Mouse (Mus musculus): ENCODE results near the gene Mcm10.

Gene Mcm10

DNA sequence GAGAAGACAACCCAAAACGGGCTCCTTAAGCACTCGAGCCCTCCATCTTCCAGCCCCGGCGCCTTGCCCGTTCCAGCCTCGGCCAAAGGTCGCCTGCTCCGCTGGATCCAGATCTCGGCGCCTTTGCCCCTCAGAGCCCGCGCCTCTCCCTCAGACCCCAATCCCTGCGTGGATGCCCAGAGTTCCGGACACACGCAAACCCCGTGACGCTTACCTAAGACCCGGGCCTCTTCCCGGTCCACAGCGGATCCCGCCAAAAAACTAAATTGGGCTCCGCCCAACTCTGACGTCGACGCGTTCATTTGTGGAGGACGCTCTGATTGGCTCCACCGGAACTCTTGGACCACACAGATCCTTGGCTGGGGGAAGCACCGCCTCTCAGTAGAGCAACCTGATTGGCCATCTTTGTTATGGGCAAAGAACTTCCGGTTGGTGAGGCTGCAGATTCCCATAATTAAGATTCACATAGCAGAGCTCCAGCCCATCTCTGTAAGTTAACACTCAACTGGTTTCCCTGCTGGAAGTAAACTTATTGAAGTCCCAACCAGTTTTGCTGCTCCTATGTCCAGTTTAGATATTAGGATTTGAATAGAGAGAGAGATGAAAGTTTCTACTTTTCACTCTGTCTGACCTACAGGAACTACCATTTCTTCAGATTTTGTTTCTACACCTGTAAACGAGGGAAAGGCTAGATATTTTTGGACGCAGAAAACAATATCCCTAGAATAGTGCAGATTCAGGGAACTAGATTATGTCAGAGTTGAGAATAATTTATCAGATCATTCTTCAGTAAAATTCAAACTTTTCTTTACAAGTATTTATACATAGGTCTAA, at the start of gene Mcm10:
TSS of gene Mcm10 (minus strand) at position 301 of the 834 bp plus-strand sequence.
- DNase-seq (ENCODE audit: low read depth, low spot score) = peak; percentile 96

DNA sequence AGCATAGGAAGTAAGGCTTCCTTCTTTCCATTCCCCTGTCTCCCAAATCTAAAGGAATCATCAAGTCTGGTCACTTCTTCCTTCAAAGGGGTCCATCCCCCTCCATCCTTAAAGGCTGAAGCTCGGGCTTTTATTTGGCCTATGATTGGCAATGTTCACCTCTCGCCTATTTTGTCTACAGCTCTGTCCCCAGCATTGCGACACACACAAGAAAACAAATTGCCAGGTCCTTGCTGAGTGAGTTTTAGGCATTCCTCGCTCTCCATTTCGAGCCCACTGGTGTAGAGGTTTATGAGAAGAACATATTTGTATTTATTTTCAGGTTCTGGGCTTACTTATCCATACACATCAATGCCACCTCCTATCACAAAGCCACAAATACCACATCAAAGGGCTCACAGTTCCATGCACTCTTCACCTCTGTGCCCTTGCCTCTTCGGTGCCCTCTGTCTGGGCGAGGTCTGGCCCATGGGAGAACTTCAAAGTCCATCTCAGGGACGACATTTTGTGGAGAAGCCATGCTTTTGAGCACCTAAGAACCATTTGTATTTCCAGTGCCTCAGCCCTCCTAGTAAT, 48.6 kb upstream of the Mcm10 start:
- no peak for DNase-seq (ENCODE audit: low read depth, low spot score)

DNA sequence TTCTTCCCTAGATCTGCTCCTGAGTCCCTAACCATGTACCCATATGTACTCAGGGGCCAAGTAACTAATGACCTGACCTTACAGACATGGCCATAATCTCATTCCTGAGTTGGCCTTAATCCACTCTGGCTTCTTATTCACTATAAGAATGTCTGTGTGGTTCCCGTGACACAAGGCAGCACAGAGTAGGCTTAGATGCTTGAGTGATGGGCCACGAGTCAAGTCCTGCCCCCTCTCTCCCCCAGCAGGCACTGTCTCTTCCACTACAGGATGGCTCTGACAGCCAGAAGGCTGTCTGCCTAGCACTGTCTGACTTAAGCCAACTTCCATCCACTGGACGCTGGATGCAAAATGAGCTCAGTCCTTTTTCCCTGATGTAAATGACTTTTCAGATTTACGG, 47.4 kb upstream of the Mcm10 start:
- DNase-seq (ENCODE audit: low read depth, low spot score) = no peak

- no peak for DNase-seq (ENCODE audit: low read depth, low spot score)
These were observed 45.8 kb upstream of the Mcm10 start for GRCm38 (mm10) chr2:5058436-5058835.

DNA sequence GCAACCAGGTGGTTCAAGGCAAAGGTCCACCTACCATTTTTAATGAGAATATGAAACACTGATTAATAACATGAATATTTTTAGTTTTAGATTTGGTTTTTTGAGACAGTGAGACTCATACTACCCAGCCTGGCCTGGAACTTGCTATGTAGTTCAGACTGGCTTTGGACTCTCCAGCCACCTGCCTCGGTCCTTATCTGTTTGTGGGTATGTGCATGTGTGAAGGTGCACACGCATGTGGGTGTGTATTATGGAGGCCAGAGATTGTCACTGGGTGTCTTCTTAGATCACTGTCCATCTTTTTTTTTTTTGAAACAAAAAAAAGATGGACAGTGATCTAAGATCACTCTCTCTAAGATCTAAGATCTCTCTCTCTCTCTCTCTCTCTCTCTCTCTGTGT, 38.0 kb upstream of the Mcm10 start:
- DNase-seq (ENCODE audit: low read depth, low spot score) = no peak

DNA sequence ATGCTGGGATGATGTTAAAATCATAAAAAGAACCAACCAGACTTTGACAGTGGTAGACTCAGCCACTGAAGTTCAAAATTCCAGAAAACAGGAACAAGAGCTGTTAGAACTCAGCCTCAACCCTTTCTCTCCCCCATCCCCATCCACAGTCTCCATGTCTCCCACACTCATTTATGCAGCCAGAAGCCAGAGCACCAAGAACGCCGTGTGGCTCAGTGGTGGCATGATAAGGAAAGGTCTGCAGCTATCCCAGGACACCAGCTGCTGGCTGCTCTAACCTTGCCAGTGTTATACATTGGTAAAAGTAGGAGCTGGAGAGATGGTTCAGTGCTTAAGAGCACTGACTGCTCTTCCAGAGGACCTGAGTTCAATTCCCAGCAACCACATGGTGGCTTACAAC, 34.4 kb upstream of the Mcm10 start:
- DNase-seq (ENCODE audit: low read depth, low spot score) = no peak

DNA sequence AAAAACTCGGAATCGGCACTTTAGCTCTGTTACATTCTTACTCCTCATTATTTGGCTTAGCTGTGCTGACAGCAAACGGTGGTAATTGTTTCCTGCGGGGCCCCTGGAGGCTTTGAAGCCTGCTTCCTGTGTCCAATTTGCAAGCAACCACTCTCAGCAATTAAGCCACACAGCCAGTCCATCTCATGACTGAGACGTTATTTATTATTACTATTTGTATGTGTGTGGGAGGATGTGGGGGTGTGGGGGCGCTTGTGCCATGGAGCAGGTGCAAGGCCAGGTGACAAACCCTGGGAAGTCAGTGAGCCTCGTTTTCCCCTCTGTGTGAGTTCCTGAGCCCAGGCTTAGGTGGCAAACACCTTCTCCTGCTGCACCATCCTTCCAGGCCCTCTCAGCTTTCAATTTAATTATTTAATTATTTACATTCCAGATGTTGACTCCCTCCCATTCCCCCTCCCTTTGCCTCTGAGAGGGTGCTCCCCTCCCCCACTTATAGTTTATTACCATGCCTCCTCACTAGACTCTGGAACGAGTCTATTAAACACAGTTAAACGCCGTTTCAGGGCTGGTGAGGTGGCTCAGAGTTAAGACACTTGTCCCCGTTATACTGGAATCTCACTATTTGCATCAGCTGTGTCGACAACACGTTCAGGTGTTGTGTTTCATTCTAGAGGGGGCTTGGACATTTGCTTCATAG, 32.8 kb upstream of the Mcm10 start:
- DNase-seq (ENCODE audit: low read depth, low spot score) = peak; percentile 25

- no peak for DNase-seq (ENCODE audit: low read depth, low spot score)
These were observed 31.7 kb upstream of the Mcm10 start for GRCm38 (mm10) chr2:5044321-5044720.

- no peak for DNase-seq (ENCODE audit: low read depth, low spot score)
These were observed 30.8 kb upstream of the Mcm10 start for GRCm38 (mm10) chr2:5043476-5043761.

DNA sequence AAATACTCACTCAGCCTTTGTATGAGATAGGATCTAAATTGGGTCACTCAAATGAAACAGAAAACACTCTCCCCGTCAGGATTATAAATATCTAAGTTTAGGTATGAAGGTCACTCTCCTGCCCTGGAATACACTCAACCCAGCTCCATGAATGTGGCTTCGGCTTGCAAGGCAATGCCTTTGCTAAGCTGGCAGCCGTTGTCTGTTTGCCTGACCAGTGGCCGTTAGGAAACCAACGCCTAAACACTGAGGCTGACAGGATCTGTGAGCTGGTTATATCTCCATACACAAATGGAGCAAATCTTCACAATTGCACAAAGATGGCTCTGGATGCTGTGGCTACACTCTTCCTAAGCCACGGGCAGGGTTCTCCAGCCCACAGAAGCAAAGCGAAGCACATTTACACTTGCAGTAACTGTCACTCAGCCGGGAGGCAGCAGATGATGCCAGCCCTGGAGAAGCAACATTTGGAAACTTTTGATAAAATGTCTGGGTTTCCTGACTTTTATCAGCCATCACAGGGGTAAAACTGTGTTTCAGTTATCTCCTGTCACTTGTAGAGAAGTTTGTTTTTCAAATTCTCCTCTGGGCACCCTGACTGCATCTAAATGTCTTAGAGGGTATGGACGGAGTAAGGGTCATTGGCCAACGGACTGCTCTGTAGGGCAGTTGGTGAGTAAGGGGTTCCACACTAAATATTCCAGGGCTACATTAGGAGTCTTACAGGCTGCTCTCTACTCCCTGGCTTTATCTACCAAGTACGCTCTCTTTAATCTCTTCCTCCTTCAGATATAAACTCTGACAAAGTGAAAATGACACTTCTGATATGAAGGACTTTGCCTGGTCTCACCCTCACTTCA, 30.3 kb upstream of the Mcm10 start:
- no peak for DNase-seq (ENCODE audit: low read depth, low spot score)

DNA sequence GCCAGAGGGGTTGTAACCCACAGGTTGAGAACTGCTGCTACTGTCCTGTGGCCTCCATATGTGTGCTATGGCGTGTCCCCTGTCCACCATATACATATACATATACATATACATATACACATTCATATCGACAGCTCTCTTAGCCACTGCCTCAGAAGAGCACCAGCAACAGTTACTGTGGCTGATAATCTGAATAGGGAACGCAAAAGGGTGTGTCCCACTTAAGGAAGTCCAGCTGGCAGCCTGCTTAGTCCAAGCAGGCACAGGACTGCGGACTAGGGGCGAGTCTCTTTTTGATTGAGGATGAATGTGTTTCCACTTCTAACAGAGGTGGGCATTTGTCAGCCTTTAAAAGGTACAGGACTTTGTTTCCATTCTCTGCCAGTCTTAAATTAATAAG, 29.3 kb upstream of the Mcm10 start:
- no peak for DNase-seq (ENCODE audit: low read depth, low spot score)

DNA sequence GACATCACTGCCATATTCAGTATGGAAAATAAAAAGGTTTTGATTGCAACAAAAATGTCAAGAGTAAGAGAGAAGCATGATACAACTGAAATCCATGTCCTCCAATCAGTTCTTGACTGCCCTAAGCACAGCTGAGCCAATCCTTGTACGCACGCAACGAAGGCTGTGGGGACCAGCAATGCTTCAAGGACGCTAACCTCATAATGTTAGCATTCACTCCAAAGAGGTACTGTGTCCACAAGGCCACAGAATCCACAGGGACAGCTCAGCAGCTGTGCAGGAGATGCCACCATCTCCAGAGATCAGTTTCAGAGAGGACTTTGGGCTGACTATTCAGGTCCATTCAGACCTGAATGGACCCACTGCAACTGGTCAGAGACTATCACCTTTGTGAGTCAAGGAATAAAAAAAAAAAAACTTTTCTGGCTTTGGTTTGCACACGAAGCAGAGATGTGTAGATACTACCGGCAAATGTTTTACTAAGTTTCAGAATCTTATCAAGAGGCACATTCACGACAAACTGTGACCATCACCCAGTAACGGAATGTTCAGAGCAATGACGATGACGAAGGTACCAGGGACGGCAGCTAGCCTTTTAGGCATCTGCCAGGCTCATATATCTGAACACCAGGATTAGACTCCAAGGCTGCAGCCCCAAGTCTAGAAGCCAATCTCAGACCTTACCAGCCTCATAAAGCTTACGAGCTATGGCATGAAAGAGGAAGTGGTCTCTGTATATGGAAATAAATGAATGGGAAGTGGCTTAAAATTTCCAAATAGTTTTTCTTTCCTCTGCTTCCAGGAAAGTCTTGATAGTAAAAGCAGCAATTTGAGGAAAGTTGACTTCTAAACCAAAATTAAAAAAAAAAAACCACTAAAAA, 27.9 kb upstream of the Mcm10 start:
- no peak for DNase-seq (ENCODE audit: low read depth, low spot score)

GRCm38 (mm10) chr2:5039350-5040170, 27.0 kb upstream of the Mcm10 start:
- DNase-seq (ENCODE audit: low read depth, low spot score) = peak; percentile 48

- peak; percentile 92 for DNase-seq (ENCODE audit: low read depth, low spot score)
These were observed 25.7 kb upstream of the Mcm10 start for GRCm38 (mm10) chr2:5038320-5038719.

GRCm38 (mm10) chr2:5037390-5037789, 24.8 kb upstream of the Mcm10 start:
- DNase-seq (ENCODE audit: low read depth, low spot score) = peak; percentile 40

DNA sequence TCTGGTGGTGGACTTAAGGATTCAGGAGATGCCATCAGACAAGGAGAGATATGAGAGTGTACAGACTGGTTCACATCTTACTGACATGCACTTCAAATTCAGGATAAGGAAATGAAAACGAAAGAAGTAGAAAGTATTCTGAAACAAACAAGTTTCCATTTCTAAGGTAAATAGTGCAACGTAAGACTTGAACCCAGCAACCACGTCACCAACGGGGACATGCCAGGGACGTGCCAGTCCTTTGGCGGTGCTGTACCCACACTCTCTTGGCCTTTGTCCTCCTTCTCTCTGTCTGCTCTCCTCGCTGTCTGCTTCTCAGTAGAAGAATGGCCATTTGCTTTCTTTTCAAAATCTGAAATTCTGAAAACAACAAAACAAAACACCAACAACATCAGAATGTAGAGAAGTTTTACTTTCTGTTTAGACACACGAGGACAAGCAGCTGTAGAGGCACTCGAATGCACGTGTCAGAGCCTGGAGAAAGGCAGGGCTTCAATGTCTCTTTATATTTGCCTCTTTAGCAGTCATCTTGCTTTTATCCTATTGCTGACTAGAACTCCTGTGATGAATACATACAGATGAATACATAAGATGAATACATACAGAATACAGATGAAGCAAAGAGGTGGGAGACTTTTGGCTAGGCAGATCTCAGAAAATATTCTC, 24.0 kb upstream of the Mcm10 start:
- no peak for DNase-seq (ENCODE audit: low read depth, low spot score)

DNA sequence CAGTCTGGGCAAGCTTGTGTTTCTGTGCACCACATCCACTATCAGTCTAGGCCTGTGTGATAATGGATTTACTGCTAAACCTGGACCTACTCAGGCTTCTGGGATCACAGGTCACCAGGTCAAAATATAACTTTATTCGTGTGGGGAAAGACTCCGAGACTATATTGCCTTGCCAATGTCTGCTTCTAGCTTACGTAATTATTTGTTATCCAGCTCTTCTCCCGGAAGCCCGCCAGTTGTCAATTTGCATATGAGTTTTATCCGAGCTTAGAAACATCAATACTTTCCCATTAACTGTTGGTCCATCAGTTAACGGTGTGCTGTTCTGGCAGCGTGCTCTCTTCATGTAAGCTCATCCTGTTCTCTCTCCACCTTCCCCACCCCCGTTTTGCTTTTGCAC, 22.6 kb upstream of the Mcm10 start:
- DNase-seq (ENCODE audit: low read depth, low spot score) = no peak

DNA sequence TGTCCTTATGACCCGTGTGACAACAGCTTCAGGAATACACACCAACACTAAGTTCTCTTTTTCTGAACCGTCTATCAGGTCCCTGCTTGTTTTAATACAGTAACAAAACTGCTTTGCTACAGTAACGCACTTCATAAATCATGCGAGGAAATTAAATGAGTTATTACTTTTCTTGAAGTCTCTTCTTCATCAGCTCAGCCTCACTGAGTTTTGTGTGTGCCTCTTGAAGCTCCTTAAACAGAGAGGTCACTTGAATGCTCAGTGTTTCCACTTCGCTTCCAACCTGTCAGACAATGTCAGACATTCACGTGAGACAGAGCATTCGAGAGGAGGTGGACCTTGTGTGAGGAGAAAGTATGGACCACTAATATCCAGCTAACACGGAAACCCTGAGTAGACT, 22.2 kb upstream of the Mcm10 start:
- DNase-seq (ENCODE audit: low read depth, low spot score) = no peak

GRCm38 (mm10) chr2:5033546-5034420, 21.2 kb upstream of the Mcm10 start:
- peak; percentile 29 for DNase-seq (ENCODE audit: low read depth, low spot score)
